Mouse (Mus musculus) spleen, adult 12 weeks (tissue): ENCODE measurements at regions not wholly inside any gene's neighbourhood (a gene's known extent, or its start where the extent isn't known, plus 50 kb on each side); places are given as distances from the start of the nearest gene placed in this dataset.

Experiments used
- DNase-seq: peaks from one replicate; pipeline ENCODE4 v3.0.0; 2022; ENCODE audit warnings: low spot score

DNA sequence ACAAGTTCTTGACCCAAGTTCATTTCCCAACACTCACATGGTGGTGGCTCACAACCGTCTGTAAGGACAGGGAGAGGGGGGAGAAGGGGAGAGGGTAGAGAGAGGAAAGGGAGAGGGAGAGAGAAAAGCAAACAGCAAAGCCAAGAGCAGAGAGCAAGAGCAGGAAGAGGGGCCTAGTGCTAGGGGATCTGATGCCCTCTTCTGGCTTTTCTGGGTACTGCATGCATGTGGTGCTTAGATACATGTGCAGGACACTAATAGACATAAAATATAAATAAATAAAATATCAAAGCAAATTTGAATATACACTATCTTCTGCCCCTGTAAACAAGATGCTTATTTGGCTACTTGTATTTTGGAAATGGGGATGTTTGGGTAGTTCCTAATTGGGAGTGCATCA, 91.2 kb downstream of the Rnf138rt1 start:
- peak; percentile 1 for DNase-seq
